Mouse (Mus musculus) megakaryocyte, adult 5-6 weeks (primary cell): ENCODE measurements around the gene Il1rap. TPM values are rescaled to one million over a fixed set of nuclear protein-coding genes. Genes with fewer than 3 reads are reported as not detected.

Source experiments
- ATAC-seq: 2 replicates; pipeline ENCODE4 v1.8.0; 2016; ENCODE audit warnings: mild to moderate bottlenecking, inconsistent platforms; ENCODE audit not compliant: poor library complexity, severe bottlenecking
- total RNA-seq, 2 experiments: library from RNA; stranded (forward) in 1 of 2; stranded (reverse) in 1 of 2; fragments of 153-499, 151-499 nt in 1 of 2; fragments of 221-1000, 200-1000 nt in 1 of 2; gene quantifications; 2 replicates each; pipeline versions ENCODE4 v1.2.3 to v1.2.4; 2015 to 2017

The Il1rap gene
- total RNA-seq (2015), result 15.3 and 15.8 TPM in 2 replicates
- 8.8 and 10.3 TPM in 2 replicates for total RNA-seq (2017)

GRCm38 (mm10) chr16:26581048-26581912, at the start of gene Il1rap:
Il1rap (plus strand) TSS chr16:26581704.
- peak; percentile 94 for ATAC-seq

- no peak for ATAC-seq
Observed at GRCm38 (mm10) chr16:26532287-26532686, 49.2 kb upstream of the Il1rap start.

- no peak for ATAC-seq
Observed at GRCm38 (mm10) chr16:26546170-26546878, 35.2 kb upstream of the Il1rap start.

GRCm38 (mm10) chr16:26546879-26547206, 34.7 kb upstream of the Il1rap start:
- no peak for ATAC-seq

GRCm38 (mm10) chr16:26549221-26549620, 32.3 kb upstream of the Il1rap start:
- ATAC-seq, result no peak

GRCm38 (mm10) chr16:26552234-26552633, 29.3 kb upstream of the Il1rap start:
- ATAC-seq, result no peak

- ATAC-seq, result peak; percentile 49; the same call in 1 of the 2 replicates
Observed at GRCm38 (mm10) chr16:26558797-26559196, 22.7 kb upstream of the Il1rap start.

- no peak for ATAC-seq
Observed at GRCm38 (mm10) chr16:26561743-26562142, 19.8 kb upstream of the Il1rap start.

- no peak for ATAC-seq
Observed at GRCm38 (mm10) chr16:26562771-26563170, 18.7 kb upstream of the Il1rap start.

- no peak for ATAC-seq
Observed at GRCm38 (mm10) chr16:26569387-26569978, 12.0 kb upstream of the Il1rap start.

GRCm38 (mm10) chr16:26571836-26572235, 9.7 kb upstream of the Il1rap start:
- ATAC-seq, result no peak

- ATAC-seq, result no peak
Observed at GRCm38 (mm10) chr16:26574173-26574572, 7.3 kb upstream of the Il1rap start.

GRCm38 (mm10) chr16:26581913-26582376, 441 bp downstream of the Il1rap start:
- ATAC-seq, result peak; percentile 41

- ATAC-seq, result no peak
Observed at GRCm38 (mm10) chr16:26585806-26586205, 4.3 kb downstream of the Il1rap start.

- no peak for ATAC-seq
Observed at GRCm38 (mm10) chr16:26590897-26591570, 9.5 kb downstream of the Il1rap start.

- ATAC-seq, result no peak
Observed at GRCm38 (mm10) chr16:26596440-26596839, 14.9 kb downstream of the Il1rap start.

- peak; percentile 37; the same call in 1 of the 2 replicates for ATAC-seq
Observed at GRCm38 (mm10) chr16:26597307-26597706, 15.8 kb downstream of the Il1rap start.

GRCm38 (mm10) chr16:26598591-26598990, 17.1 kb downstream of the Il1rap start:
- ATAC-seq, result no peak

GRCm38 (mm10) chr16:26601482-26601881, 20.0 kb downstream of the Il1rap start:
- ATAC-seq, result no peak

GRCm38 (mm10) chr16:26604621-26605020, 23.1 kb downstream of the Il1rap start:
- ATAC-seq, result no peak

GRCm38 (mm10) chr16:26608003-26608402, 26.5 kb downstream of the Il1rap start:
- ATAC-seq, result no peak
